Mouse (Mus musculus) kidney, postnatal 14 days (tissue): ENCODE data around the gene Ica1.

Experiments
- DNase-seq: peaks from one replicate; pipeline ENCODE4 v3.0.0; 2022; ENCODE audit warnings: mixed read lengths

Gene Ica1

GRCm38 (mm10) chr6:8778296-8778649 is at the start of gene Ica1:
Ica1 (minus strand) TSS chr6:8778488.
- DNase-seq, result no peak

DNA sequence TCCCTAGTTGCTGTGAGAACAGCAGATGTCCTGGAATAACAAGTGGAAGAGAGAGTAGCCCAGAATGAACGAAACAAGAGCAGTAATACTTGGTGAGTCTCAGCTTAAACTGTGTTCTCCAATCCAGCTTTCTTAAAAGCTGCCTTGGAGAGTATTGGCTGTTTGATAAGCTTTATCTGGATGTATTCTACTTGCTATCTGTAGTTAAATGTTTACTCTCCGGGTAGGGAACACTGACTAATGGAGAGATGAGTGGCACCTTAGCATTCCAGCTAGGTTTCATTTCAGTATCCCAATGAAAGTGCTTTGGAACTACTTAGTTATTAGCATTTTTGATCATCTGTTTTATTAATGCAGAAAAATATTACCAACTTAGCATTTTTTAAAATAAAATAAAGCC is 41.6 kb upstream of the Ica1 start:
- no peak for DNase-seq

DNA sequence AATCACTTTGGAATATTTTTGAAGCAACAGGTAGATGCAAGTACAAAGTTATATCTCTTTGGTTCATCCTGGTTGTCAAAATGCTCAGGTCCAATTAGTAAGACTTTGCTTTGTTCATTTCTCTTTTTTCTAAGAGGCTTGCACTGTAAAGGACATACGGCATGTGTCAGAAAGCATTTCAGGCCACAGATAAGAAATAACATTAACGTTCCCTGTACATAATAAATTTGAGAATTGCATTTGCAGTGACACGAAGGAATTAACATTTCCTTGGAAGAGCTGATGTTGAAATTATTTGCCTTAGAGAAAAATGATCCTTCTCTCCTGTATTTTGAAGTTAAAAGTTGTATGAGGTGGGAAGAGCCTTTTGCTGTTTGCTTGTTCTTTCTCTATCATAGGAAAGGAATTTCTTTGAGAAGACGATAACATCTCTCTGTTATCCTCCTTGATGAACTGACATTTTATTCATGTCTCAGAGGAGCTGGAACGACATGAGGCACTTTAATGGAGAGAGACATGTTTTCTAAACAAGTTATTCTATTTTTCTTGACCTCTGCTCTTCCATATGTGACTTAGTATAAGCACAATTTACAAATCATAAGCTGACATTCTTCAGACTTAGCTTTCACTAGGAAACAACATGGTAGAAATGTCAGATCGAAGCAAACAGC is 36.2 kb upstream of the Ica1 start:
- DNase-seq, result no peak

- no peak for DNase-seq
These were observed 24.4 kb upstream of the Ica1 start for GRCm38 (mm10) chr6:8802561-8803150.

- DNase-seq, result no peak
These were observed 14.1 kb upstream of the Ica1 start for GRCm38 (mm10) chr6:8792385-8792784.

- no peak for DNase-seq
These were observed 13.5 kb upstream of the Ica1 start for GRCm38 (mm10) chr6:8791781-8792180.

DNA sequence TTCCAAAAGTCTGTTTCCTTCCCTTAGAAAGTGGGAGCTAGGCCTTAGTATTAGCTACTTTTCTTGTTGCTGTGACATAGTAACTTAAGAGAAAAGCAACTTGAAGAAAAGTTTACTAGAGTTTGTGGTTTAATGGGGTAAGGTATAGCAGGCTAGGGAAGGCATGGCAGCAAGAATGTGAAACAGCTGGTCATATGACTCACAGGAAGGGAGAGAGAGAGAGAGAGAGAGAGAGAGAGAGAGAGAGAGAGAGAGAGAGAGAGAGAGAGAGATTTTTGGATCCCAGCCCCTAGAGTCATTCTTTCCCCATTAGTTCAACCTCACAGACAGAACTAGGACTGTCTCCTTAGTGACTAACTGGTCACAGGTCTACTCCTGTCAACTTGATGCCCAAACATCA is 2.3 kb upstream of the Ica1 start:
- DNase-seq, result no peak

DNA sequence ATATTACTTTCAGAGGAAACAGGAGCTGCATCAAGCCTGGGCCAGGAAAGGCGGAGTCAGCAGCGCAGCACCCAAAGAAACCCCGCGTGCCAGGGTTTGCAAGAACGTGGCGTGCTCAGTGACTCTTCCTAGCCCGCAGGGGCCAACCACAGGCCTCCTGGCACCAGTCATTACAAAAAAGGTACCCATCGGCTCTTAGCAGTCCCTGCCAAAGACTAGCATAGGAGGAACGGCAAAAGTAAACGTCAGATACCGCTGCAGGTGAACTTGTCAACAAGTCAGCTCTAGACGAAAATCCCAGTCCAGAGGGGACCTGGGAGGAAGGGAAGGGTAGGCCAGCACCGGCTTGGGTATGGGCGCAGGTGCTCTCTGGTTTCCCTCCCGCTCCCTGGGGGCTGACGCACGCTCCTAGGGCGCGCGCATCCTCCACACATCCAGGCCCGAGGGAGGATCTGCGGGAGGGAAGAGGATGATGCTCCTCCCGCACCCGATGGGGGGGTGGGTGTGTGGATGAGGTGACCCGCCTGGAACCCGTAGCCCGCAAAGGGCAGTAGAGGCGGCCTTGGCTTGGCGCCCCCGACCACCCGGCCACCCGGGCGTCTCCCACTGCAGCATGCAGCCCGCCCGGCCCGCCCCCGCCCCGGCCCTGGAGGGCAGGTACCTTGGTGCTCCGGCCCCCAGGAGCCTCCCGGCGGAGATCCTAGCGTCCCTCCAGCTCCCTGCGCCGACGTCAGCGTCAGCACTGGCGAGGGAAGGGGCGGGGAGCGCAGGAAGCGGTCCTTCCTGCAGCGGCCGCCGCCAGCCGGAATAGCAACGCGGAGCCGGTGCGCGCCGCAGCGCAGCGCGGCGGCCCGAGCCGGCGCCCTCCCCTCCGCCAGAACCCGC is 635 bp downstream of the Ica1 start:
- peak; percentile 78 for DNase-seq

DNA sequence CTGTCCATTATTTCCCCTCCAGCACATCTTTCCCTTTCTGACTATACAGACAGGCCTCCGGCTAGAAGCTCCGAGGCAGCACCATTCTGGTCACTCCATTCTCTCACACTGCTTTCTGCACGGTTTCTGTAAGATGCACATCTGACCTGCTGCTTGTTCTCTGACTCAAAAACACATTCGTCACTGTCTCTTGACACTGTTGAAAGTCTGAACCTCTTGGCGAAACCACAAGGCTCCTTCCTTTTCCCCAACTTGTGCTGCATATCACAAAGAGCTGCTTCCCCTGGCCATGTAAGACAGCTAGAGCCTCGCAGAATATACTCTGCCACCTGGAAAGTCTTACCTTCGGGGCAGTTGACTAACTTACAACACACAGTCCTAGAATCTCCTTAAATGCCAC is 6.7 kb downstream of the Ica1 start:
- DNase-seq, result no peak

DNA sequence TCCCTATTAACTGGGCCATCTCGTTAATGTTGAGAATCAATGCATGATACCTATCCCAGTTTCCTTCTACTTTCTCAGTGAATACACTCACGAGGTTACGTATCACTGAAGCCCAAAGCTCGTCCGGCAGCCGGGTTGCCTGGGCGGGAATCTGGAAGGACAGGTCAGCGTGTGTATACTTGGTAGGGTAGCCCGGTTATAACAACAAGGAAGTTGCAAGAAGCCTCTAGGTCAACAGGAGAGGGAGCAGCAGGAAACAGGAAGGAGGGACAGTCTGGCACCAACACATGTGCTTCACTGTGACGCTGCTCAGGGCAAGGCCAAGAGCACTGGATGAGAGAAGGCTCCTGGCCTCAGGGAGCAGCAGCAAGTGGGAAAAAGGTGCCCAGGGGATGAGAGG is 7.9 kb downstream of the Ica1 start:
- peak; percentile 37 for DNase-seq

- no peak for DNase-seq
These were observed 8.5 kb downstream of the Ica1 start for GRCm38 (mm10) chr6:8769803-8770202.

GRCm38 (mm10) chr6:8766652-8767051 is 11.6 kb downstream of the Ica1 start:
- DNase-seq, result no peak

GRCm38 (mm10) chr6:8765801-8766200 is 12.5 kb downstream of the Ica1 start:
- DNase-seq, result no peak

- DNase-seq, result no peak
These were observed 13.2 kb downstream of the Ica1 start for GRCm38 (mm10) chr6:8765064-8765463.

- DNase-seq, result no peak
These were observed 17.5 kb downstream of the Ica1 start for GRCm38 (mm10) chr6:8760708-8761294.

GRCm38 (mm10) chr6:8759901-8760300 is 18.4 kb downstream of the Ica1 start:
- DNase-seq, result no peak

DNA sequence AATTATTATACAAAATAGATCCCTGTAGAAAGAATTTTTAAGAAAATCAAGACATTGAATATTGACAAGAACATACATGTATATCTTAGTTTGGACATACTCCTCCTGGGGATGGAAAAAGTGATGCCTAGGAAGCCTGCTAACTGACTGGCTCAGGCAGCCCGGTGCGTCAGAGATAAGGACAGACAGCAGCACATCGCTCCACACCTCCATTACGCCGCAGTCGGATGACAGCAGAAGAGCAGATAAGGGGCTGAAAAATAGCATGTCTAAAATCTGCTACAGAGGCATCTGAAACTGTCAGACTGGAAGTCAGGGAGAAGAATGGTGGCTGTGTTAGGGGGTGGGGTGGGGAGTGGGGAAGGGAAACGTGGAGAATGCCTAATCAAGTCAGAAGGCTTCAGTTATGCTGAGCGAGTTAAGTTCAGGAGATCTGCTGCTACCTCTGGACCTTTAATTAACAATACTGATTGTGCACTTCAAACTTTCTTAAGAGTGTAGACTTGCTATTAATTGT is 22.5 kb downstream of the Ica1 start:
- DNase-seq, result no peak

- no peak for DNase-seq
These were observed 23.8 kb downstream of the Ica1 start for GRCm38 (mm10) chr6:8754486-8754885.

- DNase-seq, result no peak
These were observed 24.6 kb downstream of the Ica1 start for GRCm38 (mm10) chr6:8753723-8754036.

GRCm38 (mm10) chr6:8752984-8753722 is 25.1 kb downstream of the Ica1 start:
- DNase-seq, result no peak

- DNase-seq, result no peak
These were observed 33.4 kb downstream of the Ica1 start for GRCm38 (mm10) chr6:8744886-8745285.

DNA sequence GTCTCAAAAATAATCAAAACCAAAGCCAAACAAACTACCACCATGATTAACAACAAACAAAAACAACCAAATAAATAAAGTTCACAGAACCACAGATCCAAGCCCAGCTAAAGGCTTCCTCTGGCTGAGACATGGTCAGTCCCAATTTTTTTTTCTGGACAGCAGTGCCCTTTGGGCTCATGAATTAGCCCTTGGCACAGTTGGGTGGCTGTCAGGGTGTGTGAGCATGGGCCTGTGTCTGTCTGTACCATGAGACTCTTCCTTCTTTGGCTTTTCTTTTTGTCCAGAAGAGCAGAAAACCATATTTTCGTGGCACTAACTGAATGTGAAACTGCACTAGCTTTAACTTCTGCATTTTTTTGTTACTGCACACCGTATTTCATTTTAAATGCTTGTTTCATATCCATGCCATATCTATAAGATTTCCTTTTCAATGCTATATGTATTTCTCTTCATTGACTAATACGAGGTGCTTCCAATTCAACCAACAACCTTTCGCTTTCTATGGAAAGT is 34.0 kb downstream of the Ica1 start:
- no peak for DNase-seq

GRCm38 (mm10) chr6:8742449-8742848 is 35.8 kb downstream of the Ica1 start:
- no peak for DNase-seq
